Mouse (Mus musculus): ENCODE data around the gene Blmh. TPM values are rescaled to one million over a fixed set of nuclear protein-coding genes. Genes with fewer than 3 reads are reported as not detected.

The Blmh gene
- polyA plus RNA-seq, 1 experiment, result 5.9 TPM

- Histone ChIP-seq H3K4me1 (ENCODE audit: control insufficient read depth, insufficient read depth, insufficient read length) (no peaks in the 10 kb centered on the region), H3K36me3 (ENCODE audit: control insufficient read depth, insufficient read depth, low read length) (no peaks in the 10 kb centered on the region)
- WGBS, result 73% methylated on average over 4 of the region's 4 CpGs
These were observed 81.3 kb downstream of the Blmh start for GRCm38 (mm10) chr11:77005881-77006280.

GRCm38 (mm10) chr11:77006616-77007015 lies 82.0 kb downstream of the Blmh start:
- DNase-seq (ENCODE audit: low read depth in 1 of 2, low spot score in 2 of 2), result no peak
- no peaks in the 10 kb centered on the region for H3K36me3 ChIP-seq (ENCODE audit: control insufficient read depth, insufficient read depth, low read length)
- 51% methylated on average over 6 of the region's 6 CpGs for WGBS
- no peak overlapping the region for H3K27ac ChIP-seq (ENCODE audit: insufficient read depth, low read length)
- H3K4me1 ChIP-seq (ENCODE audit: control insufficient read depth, insufficient read depth, insufficient read length), result no peaks in the 10 kb centered on the region
- H3K4me3 ChIP-seq (ENCODE audit: extremely low read depth, insufficient read depth, insufficient read length), result no peak overlapping the region
- no peak for TF ChIP-seq POLR2A (IDR thresholded peaks at IDR 0.05; ENCODE audit: low read depth, low read length)
- no peak for TF ChIP-seq CTCF (IDR thresholded peaks at IDR 0.05; ENCODE audit: extremely low read depth, insufficient read depth, insufficient read length, insufficient replicate concordance)
- H3K27me3 ChIP-seq (ENCODE audit: control insufficient read depth, insufficient read depth, low read length), result no peaks in the 10 kb centered on the region

More at GRCm38 (mm10) chr11:77005881-77006280, 81.3 kb downstream of the Blmh start:
- no peak for DNase-seq (ENCODE audit: low read depth in 1 of 2, low spot score in 2 of 2)
- H3K27ac ChIP-seq (ENCODE audit: insufficient read depth, low read length), result no peak overlapping the region
- H3K4me3 ChIP-seq (ENCODE audit: extremely low read depth, insufficient read depth, insufficient read length), result no peak overlapping the region
- no peaks in the 10 kb centered on the region for H3K27me3 ChIP-seq (ENCODE audit: control insufficient read depth, insufficient read depth, low read length)
- TF ChIP-seq CTCF (IDR thresholded peaks at IDR 0.05; ENCODE audit: extremely low read depth, insufficient read depth, insufficient read length, insufficient replicate concordance), result no peak
- TF ChIP-seq POLR2A (IDR thresholded peaks at IDR 0.05; ENCODE audit: low read depth, low read length), result no peak

DNA sequence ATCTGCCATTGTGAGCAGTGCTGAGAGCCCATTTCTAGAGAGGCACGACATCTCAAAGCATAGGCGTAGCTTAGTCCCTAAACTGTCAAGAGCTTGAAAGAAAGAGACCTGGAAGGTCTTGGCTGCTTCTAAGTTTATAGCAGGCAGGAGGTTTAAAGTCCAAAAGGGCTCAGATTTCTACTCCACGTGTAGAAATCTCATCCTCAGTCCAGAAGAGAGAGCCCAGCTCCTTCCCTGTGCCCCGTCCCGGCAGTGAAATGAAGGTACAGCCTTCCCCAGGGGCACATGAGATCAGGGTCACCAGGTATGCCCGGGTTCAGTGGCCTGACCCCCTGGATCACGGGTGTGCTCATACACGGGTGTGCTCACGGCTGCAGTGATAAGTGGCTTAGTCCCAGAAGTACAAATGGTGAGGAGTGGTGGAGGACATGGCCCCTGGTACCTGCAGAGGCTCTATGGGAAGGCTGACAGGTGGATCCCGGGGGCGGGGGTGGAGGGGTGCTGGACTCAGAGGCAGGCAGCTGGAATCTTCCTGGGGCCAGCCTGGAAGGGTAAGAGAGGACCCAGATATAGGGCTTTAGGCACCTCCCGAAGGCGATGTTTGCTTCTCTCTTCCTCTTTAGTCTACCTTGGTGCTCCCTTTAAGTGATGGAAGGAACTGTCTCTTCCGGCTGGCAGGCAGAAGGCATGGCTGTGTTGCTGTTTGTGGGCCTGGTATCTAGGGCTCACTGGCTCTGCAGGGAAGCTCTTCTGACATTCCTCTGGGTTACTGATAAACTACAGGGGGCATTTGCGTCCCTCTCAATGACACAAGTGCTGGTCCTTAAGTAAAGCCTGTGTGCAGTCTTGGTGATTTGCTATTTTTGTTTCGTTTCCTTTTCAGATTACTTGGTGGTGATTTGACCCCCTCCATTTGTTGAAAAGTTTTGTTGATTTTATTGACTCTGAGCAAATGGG lies 84.7 kb downstream of the Blmh start:
- DNase-seq (ENCODE audit: low read depth in 1 of 2, low spot score in 2 of 2), result no peak
- no peak overlapping the region for H3K4me3 ChIP-seq (ENCODE audit: extremely low read depth, insufficient read depth, insufficient read length)
- no peak for TF ChIP-seq POLR2A (IDR thresholded peaks at IDR 0.05; ENCODE audit: low read depth, low read length)
- no peak for TF ChIP-seq CTCF (IDR thresholded peaks at IDR 0.05; ENCODE audit: extremely low read depth, insufficient read depth, insufficient read length, insufficient replicate concordance)
- H3K36me3 ChIP-seq (ENCODE audit: control insufficient read depth, insufficient read depth, low read length), result no peaks in the 10 kb centered on the region
- no peak overlapping the region for H3K27ac ChIP-seq (ENCODE audit: insufficient read depth, low read length)
- 82% methylated on average over 16 of the region's 16 CpGs for WGBS
- no peaks in the 10 kb centered on the region for H3K27me3 ChIP-seq (ENCODE audit: control insufficient read depth, insufficient read depth, low read length)
- no peaks in the 10 kb centered on the region for H3K4me1 ChIP-seq (ENCODE audit: control insufficient read depth, insufficient read depth, insufficient read length)

DNA sequence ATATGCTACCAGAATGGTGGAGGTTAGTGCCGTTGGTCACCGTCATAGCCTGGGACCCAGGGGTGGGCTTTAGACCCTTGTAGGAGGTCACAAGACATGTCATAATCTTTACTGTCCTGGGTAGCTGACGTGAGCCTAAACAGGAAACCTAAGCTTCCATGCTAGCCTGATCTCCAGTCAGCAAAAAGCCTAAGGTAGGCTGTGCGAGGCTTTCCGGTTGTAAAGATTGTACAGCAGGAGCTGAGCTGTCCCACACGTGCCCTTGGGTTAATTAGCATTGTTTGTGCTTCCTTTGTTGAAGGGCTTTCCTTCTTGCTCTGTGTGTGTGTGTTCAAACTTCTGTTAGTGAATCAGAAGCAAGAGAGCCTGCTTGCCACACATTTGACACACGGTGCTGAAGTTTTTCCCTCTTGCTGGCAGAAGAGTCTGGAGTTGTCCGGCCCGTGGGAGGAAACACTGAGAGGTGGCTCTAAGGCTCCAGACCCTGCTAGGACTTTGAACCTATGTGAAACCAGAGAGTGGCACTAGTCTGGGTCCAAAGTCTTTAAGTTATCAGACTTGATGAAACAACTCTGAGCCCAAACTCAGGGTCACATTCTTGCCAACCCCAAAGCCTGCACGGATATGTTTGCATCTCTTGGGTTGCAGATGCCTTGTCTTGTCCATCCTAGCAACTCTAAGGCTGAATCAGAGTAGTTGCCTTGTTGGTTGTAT lies 86.3 kb downstream of the Blmh start:
- H3K27me3 ChIP-seq (ENCODE audit: control insufficient read depth, insufficient read depth, low read length), result no peaks in the 10 kb centered on the region

DNA sequence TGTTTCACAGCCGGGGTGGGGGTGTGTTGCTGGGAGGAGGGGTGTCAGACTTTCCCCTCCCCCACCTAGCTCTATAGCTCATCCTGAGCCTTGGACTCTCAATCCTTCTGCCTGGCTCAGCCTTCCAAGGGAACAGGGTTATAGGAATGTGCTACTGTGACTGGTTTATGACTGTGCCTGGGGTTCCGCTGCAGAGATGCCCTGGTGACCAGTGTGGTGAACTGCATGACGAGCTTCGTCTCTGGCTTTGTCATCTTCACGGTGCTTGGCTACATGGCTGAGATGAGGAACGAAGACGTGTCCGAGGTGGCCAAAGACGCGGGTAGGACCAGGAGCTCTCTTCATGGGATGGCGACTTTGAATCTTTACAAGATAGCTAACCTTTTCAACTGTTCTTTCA lies 93.4 kb downstream of the Blmh start:
- no peak for DNase-seq (ENCODE audit: low read depth in 1 of 2, low spot score in 2 of 2)
- no peaks in the 10 kb centered on the region for H3K27me3 ChIP-seq (ENCODE audit: control insufficient read depth, insufficient read depth, low read length)
- H3K4me1 ChIP-seq (ENCODE audit: control insufficient read depth, insufficient read depth, insufficient read length), result no peaks in the 10 kb centered on the region
- H3K27ac ChIP-seq (ENCODE audit: insufficient read depth, low read length), result no peak overlapping the region
- H3K4me3 ChIP-seq (ENCODE audit: extremely low read depth, insufficient read depth, insufficient read length), result no peak overlapping the region
- TF ChIP-seq CTCF (IDR thresholded peaks at IDR 0.05; ENCODE audit: extremely low read depth, insufficient read depth, insufficient read length, insufficient replicate concordance) (no peak), POLR2A (IDR thresholded peaks at IDR 0.05; ENCODE audit: low read depth, low read length) (no peak)
- 87% methylated on average over 11 of the region's 11 CpGs for WGBS
- H3K36me3 ChIP-seq (ENCODE audit: control insufficient read depth, insufficient read depth, low read length), result no peaks in the 10 kb centered on the region

More for the DNA sequence above, 86.3 kb downstream of the Blmh start:
- H3K36me3 ChIP-seq (ENCODE audit: control insufficient read depth, insufficient read depth, low read length), result no peaks in the 10 kb centered on the region
- no peak overlapping the region for H3K4me3 ChIP-seq (ENCODE audit: extremely low read depth, insufficient read depth, insufficient read length)
- TF ChIP-seq CTCF (IDR thresholded peaks at IDR 0.05; ENCODE audit: extremely low read depth, insufficient read depth, insufficient read length, insufficient replicate concordance) (no peak), POLR2A (IDR thresholded peaks at IDR 0.05; ENCODE audit: low read depth, low read length) (no peak)
- H3K27ac ChIP-seq (ENCODE audit: insufficient read depth, low read length), result no peak overlapping the region
- 73% methylated on average over 10 of the region's 10 CpGs for WGBS
- no peaks in the 10 kb centered on the region for H3K4me1 ChIP-seq (ENCODE audit: control insufficient read depth, insufficient read depth, insufficient read length)
- DNase-seq (ENCODE audit: low read depth in 1 of 2, low spot score in 2 of 2), result no peak

DNA sequence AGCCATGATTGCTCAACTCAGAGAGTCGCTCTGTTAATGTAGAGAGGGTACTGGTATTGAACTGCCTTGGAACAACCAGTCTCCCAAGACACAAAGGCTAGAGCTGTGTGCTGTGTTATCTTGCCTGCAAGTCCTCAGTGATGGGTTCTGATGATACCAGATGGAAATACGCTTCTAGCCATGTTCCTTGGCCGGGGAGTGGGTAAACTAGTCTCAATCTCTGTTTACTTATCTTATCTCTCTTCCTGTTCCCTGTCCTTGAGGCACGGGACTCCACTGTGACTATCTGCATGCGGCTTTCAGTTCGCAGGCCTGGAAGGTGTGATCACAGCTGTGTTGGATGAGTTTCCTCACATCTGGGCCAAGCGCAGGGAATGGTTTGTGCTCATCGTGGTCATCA lies 94.9 kb downstream of the Blmh start:
- Histone ChIP-seq H3K27me3 (ENCODE audit: control insufficient read depth, insufficient read depth, low read length) (no peaks in the 10 kb centered on the region), H3K27ac (ENCODE audit: insufficient read depth, low read length) (no peak overlapping the region), H3K4me1 (ENCODE audit: control insufficient read depth, insufficient read depth, insufficient read length) (no peaks in the 10 kb centered on the region), H3K4me3 (ENCODE audit: extremely low read depth, insufficient read depth, insufficient read length) (no peak overlapping the region), H3K36me3 (ENCODE audit: control insufficient read depth, insufficient read depth, low read length) (no peaks in the 10 kb centered on the region)
- 59% methylated on average over 8 of the region's 8 CpGs for WGBS
- TF ChIP-seq CTCF (IDR thresholded peaks at IDR 0.05; ENCODE audit: extremely low read depth, insufficient read depth, insufficient read length, insufficient replicate concordance) (no peak), POLR2A (IDR thresholded peaks at IDR 0.05; ENCODE audit: low read depth, low read length) (no peak)
- DNase-seq (ENCODE audit: low read depth in 1 of 2, low spot score in 2 of 2), result no peak
